Mouse (Mus musculus): ENCODE data around the gene Zic4.

The Zic4 gene

GRCm38 (mm10) chr9:91380458-91380914, 18.3 kb downstream of the Zic4 start:
- 7% methylated on average over 9 of the region's 9 CpGs for WGBS

- 3% methylated on average over 61 of the region's 76 CpGs for WGBS
Measured at GRCm38 (mm10) chr9:91381284-91382110, 19.3 kb downstream of the Zic4 start.

- 37% methylated on average over 2 of the region's 2 CpGs for whole genome bisulfite sequencing
Measured at GRCm38 (mm10) chr9:91382111-91382379, 19.8 kb downstream of the Zic4 start.

- 34% methylated on average over 24 of the region's 24 CpGs for WGBS
Measured at GRCm38 (mm10) chr9:91382471-91383255, 20.4 kb downstream of the Zic4 start.

GRCm38 (mm10) chr9:91383441-91384135, 21.4 kb downstream of the Zic4 start:
- WGBS: 8% methylated on average over 28 of the region's 28 CpGs

- 10% methylated on average over 30 of the region's 30 CpGs for WGBS
Measured at GRCm38 (mm10) chr9:91384136-91384500, 21.9 kb downstream of the Zic4 start.

GRCm38 (mm10) chr9:91384693-91385560, 22.7 kb downstream of the Zic4 start:
- WGBS: 44% methylated on average over 4 of the region's 4 CpGs

GRCm38 (mm10) chr9:91385561-91386430, 23.6 kb downstream of the Zic4 start:
- WGBS: 16% methylated on average over 8 of the region's 8 CpGs

- 10% methylated on average over 17 of the region's 17 CpGs for WGBS
Measured at GRCm38 (mm10) chr9:91386502-91386890, 24.3 kb downstream of the Zic4 start.

- WGBS: 5% methylated on average over 31 of the region's 31 CpGs
Measured at GRCm38 (mm10) chr9:91386891-91387739, 24.9 kb downstream of the Zic4 start.

GRCm38 (mm10) chr9:91387740-91388080, 25.5 kb downstream of the Zic4 start:
- WGBS: 15% methylated on average over 5 of the region's 5 CpGs

GRCm38 (mm10) chr9:91388173-91388572, 26.0 kb downstream of the Zic4 start:
- 32% methylated on average over 4 of the region's 4 CpGs for WGBS

- 14% methylated on average over 8 of the region's 8 CpGs for WGBS
Measured at GRCm38 (mm10) chr9:91393376-91394068, 31.3 kb downstream of the Zic4 start.

GRCm38 (mm10) chr9:91394211-91394646, 32.0 kb downstream of the Zic4 start:
- WGBS: 12% methylated on average over 14 of the region's 14 CpGs

- 13% methylated on average over 14 of the region's 14 CpGs for WGBS
Measured at GRCm38 (mm10) chr9:91395066-91395772, 33.0 kb downstream of the Zic4 start.

GRCm38 (mm10) chr9:91399976-91400375, 37.8 kb downstream of the Zic4 start:
- WGBS: 43% methylated on average over 7 of the region's 7 CpGs

GRCm38 (mm10) chr9:91400482-91401093, 38.4 kb downstream of the Zic4 start:
- WGBS: 23% methylated on average over 8 of the region's 8 CpGs

- WGBS: 13% methylated on average over 10 of the region's 10 CpGs
Measured at GRCm38 (mm10) chr9:91401471-91401870, 39.3 kb downstream of the Zic4 start.

All from cerebral cortex, adult 2 months (tissue).